Mouse (Mus musculus) right cerebral cortex, postnatal 10 days (tissue): ENCODE results near the gene Arpc2.
A peak's percentile ranks its signal among the peaks of the same experiment; 100 is the strongest.

Experiments used
- DNase-seq, 2 experiments: peaks; one replicate each; pipeline ENCODE4 v3.0.0; 2021; ENCODE audit warnings: low spot score in 2 of 2

The Arpc2 gene

GRCm38 (mm10) chr1:74239162-74239561, 3.3 kb downstream of the Arpc2 start:
- no peak for DNase-seq

- DNase-seq: no peak
Measured at GRCm38 (mm10) chr1:74239618-74240017, 3.7 kb downstream of the Arpc2 start.

GRCm38 (mm10) chr1:74240311-74240710, 4.4 kb downstream of the Arpc2 start:
- peak; percentile 80 to 86 for DNase-seq

GRCm38 (mm10) chr1:74240832-74241231, 4.9 kb downstream of the Arpc2 start:
- DNase-seq: no peak

GRCm38 (mm10) chr1:74245525-74245924, 9.6 kb downstream of the Arpc2 start:
- DNase-seq: no peak

GRCm38 (mm10) chr1:74248799-74249198, 12.9 kb downstream of the Arpc2 start:
- peak in 1 of 2 experiments; percentile 43 for DNase-seq

- DNase-seq: no peak
Measured at GRCm38 (mm10) chr1:74249331-74249980, 13.6 kb downstream of the Arpc2 start.

- DNase-seq: no peak
Measured at GRCm38 (mm10) chr1:74250096-74250495, 14.2 kb downstream of the Arpc2 start.

GRCm38 (mm10) chr1:74255704-74256345, 19.9 kb downstream of the Arpc2 start:
- no peak for DNase-seq

- no peak for DNase-seq
Measured at GRCm38 (mm10) chr1:74256782-74257181, 20.9 kb downstream of the Arpc2 start.

GRCm38 (mm10) chr1:74262510-74262909, 26.6 kb downstream of the Arpc2 start:
- DNase-seq: no peak

GRCm38 (mm10) chr1:74268750-74269149, 32.9 kb downstream of the Arpc2 start:
- no peak for DNase-seq

- no peak for DNase-seq
Measured at GRCm38 (mm10) chr1:74271659-74272058, 35.8 kb downstream of the Arpc2 start.

- no peak for DNase-seq
Measured at GRCm38 (mm10) chr1:74275015-74275414, 39.1 kb downstream of the Arpc2 start.

- DNase-seq: no peak
Measured at GRCm38 (mm10) chr1:74277041-74277440, 41.2 kb downstream of the Arpc2 start.

- no peak for DNase-seq
Measured at GRCm38 (mm10) chr1:74277883-74278537, 42.1 kb downstream of the Arpc2 start.

GRCm38 (mm10) chr1:74278538-74278937, 42.7 kb downstream of the Arpc2 start, which contains the start of gene Gpbar1:
Gene Gpbar1, plus strand, starts transcription at chr1:74278550.
- DNase-seq: no peak

- no peak for DNase-seq
Measured at GRCm38 (mm10) chr1:74278988-74279387, 43.1 kb downstream of the Arpc2 start.

GRCm38 (mm10) chr1:74280591-74281325, 44.9 kb downstream of the Arpc2 start:
- no peak for DNase-seq

GRCm38 (mm10) chr1:74281372-74281771, 45.5 kb downstream of the Arpc2 start:
- DNase-seq: no peak

- DNase-seq: no peak
Measured at GRCm38 (mm10) chr1:74281886-74282285, 46.0 kb downstream of the Arpc2 start.
